Mouse (Mus musculus): ENCODE results near the gene Mafg. TPM values are rescaled to one million over a fixed set of nuclear protein-coding genes. Genes with fewer than 3 reads are reported as not detected.

Mafg gene
- polyA plus RNA-seq, 1 experiment from 2014 or later = 28.6 TPM

GRCm38 (mm10) chr11:120608241-120609034 lies 25.0 kb downstream of the Mafg start, which contains the start of gene Npb:
Npb (plus strand) TSS chr11:120608477.
- no peak within 1 kb of the TSS for H3K27ac ChIP-seq (ENCODE audit: low read depth)
- peak; percentile 19; the same call in 1 of the 2 replicates for ATAC-seq (ENCODE audit: insufficient read depth)

GRCm38 (mm10) chr11:120606764-120607163 lies 26.6 kb downstream of the Mafg start:
- Histone ChIP-seq H3K27ac (ENCODE audit: low read depth) (no peak overlapping the region), H3K4me3 (ENCODE audit: low read depth, low read length) (no peak overlapping the region), H3K27me3 (ENCODE audit: insufficient read depth, low read length) (no peaks in the 10 kb centered on the region), H3K4me2 (no peak overlapping the region), H3K9me3 (ENCODE audit: low read depth, low read length) (no peaks in the 10 kb centered on the region), H3K4me1 (ENCODE audit: insufficient read depth) (peaks cover 11% of the 10 kb centered on the region; the same call in 1 of the 2 replicates), H3K36me3 (ENCODE audit: insufficient read depth) (peaks cover 68% of the 10 kb centered on the region), H3K9ac (no peak overlapping the region)
- no peak for TF ChIP-seq CTCF (IDR thresholded peaks at IDR 0.05; ENCODE audit: low read depth)
- ATAC-seq (ENCODE audit: insufficient read depth) (no peak), DNase-seq (no peak)
- WGBS = 63% methylated on average over 4 of the region's 4 CpGs

More at GRCm38 (mm10) chr11:120608241-120609034, 25.0 kb downstream of the Mafg start, which contains the start of gene Npb:
- peaks cover 11% of the 10 kb centered on the region; the same call in 1 of the 2 replicates for H3K4me1 ChIP-seq (ENCODE audit: insufficient read depth)
- TF ChIP-seq CTCF (IDR thresholded peaks at IDR 0.05; ENCODE audit: low read depth) = no peak
- WGBS = 4% methylated on average over 45 of the region's 45 CpGs
- peak within 1 kb of the TSS; percentile 32 for H3K4me3 ChIP-seq (ENCODE audit: low read depth, low read length)
- H3K9me3 ChIP-seq (ENCODE audit: low read depth, low read length) = no peaks in the 10 kb centered on the region
- H3K27me3 ChIP-seq (ENCODE audit: insufficient read depth, low read length) = no peaks in the 10 kb centered on the region
- DNase-seq = peak; percentile 18
- H3K36me3 ChIP-seq (ENCODE audit: insufficient read depth) = peaks cover 68% of the 10 kb centered on the region
- peak within 1 kb of the TSS; percentile 73 for H3K4me2 ChIP-seq
- peak within 1 kb of the TSS; percentile 54 for H3K9ac ChIP-seq

GRCm38 (mm10) chr11:120605667-120606066 lies 27.7 kb downstream of the Mafg start:
- Histone ChIP-seq H3K27me3 (ENCODE audit: insufficient read depth, low read length) (no peaks in the 10 kb centered on the region), H3K9me3 (ENCODE audit: low read depth, low read length) (no peaks in the 10 kb centered on the region), H3K4me1 (ENCODE audit: insufficient read depth) (peaks cover 11% of the 10 kb centered on the region; the same call in 1 of the 2 replicates), H3K36me3 (ENCODE audit: insufficient read depth) (peaks cover 66% of the 10 kb centered on the region), H3K9ac (no peak overlapping the region), H3K4me2 (no peak overlapping the region), H3K27ac (ENCODE audit: low read depth) (no peak overlapping the region), H3K4me3 (ENCODE audit: low read depth, low read length) (no peak overlapping the region)
- DNase-seq (no peak), ATAC-seq (ENCODE audit: insufficient read depth) (no peak)
- 87% methylated on average over 7 of the region's 7 CpGs for WGBS
- no peak for TF ChIP-seq CTCF (IDR thresholded peaks at IDR 0.05; ENCODE audit: low read depth)

- Histone ChIP-seq H3K4me2 (no peak overlapping the region), H3K36me3 (ENCODE audit: insufficient read depth) (peaks cover 60% of the 10 kb centered on the region), H3K4me3 (ENCODE audit: low read depth, low read length) (no peak overlapping the region), H3K9me3 (ENCODE audit: low read depth, low read length) (no peaks in the 10 kb centered on the region), H3K4me1 (ENCODE audit: insufficient read depth) (peaks cover 11% of the 10 kb centered on the region; the same call in 1 of the 2 replicates), H3K9ac (no peak overlapping the region), H3K27me3 (ENCODE audit: insufficient read depth, low read length) (no peaks in the 10 kb centered on the region), H3K27ac (ENCODE audit: low read depth) (no peak overlapping the region)
- no peak for TF ChIP-seq CTCF (IDR thresholded peaks at IDR 0.05; ENCODE audit: low read depth)
- no peak for DNase-seq
- WGBS = 50% methylated on average over 2 of the region's 2 CpGs
- no peak for ATAC-seq (ENCODE audit: insufficient read depth)
Measured at GRCm38 (mm10) chr11:120603545-120603944, 29.9 kb downstream of the Mafg start.

- no peak overlapping the region for H3K4me3 ChIP-seq (ENCODE audit: low read depth, low read length)
- no peak for TF ChIP-seq CTCF (IDR thresholded peaks at IDR 0.05; ENCODE audit: low read depth)
- WGBS = 95% methylated on average over 3 of the region's 3 CpGs
- no peaks in the 10 kb centered on the region for H3K9me3 ChIP-seq (ENCODE audit: low read depth, low read length)
- H3K4me1 ChIP-seq (ENCODE audit: insufficient read depth) = peaks cover 11% of the 10 kb centered on the region
- no peak overlapping the region for H3K27ac ChIP-seq (ENCODE audit: low read depth)
- H3K36me3 ChIP-seq (ENCODE audit: insufficient read depth) = peaks cover 69% of the 10 kb centered on the region
- H3K27me3 ChIP-seq (ENCODE audit: insufficient read depth, low read length) = no peaks in the 10 kb centered on the region
- ATAC-seq (ENCODE audit: insufficient read depth) (no peak), DNase-seq (no peak)
- no peak overlapping the region for H3K4me2 ChIP-seq
- no peak overlapping the region for H3K9ac ChIP-seq
Measured at GRCm38 (mm10) chr11:120600716-120601115, 32.7 kb downstream of the Mafg start.

- peak overlapping the region; percentile 92 for H3K27ac ChIP-seq (ENCODE audit: low read depth)
- H3K9me3 ChIP-seq (ENCODE audit: low read depth, low read length) = no peaks in the 10 kb centered on the region
- DNase-seq (peak; percentile 15), ATAC-seq (ENCODE audit: insufficient read depth) (no peak)
- peaks cover 68% of the 10 kb centered on the region for H3K36me3 ChIP-seq (ENCODE audit: insufficient read depth)
- H3K27me3 ChIP-seq (ENCODE audit: insufficient read depth, low read length) = no peaks in the 10 kb centered on the region
- 40% methylated on average over 17 of the region's 17 CpGs for WGBS
- TF ChIP-seq CTCF (IDR thresholded peaks at IDR 0.05; ENCODE audit: low read depth) = no peak
- peaks cover 11% of the 10 kb centered on the region for H3K4me1 ChIP-seq (ENCODE audit: insufficient read depth)
- peak overlapping the region; percentile 99 for H3K4me3 ChIP-seq (ENCODE audit: low read depth, low read length)
- H3K9ac ChIP-seq = peak overlapping the region; percentile 100
- peak overlapping the region; percentile 93 for H3K4me2 ChIP-seq
Measured at GRCm38 (mm10) chr11:120598990-120599549, 34.3 kb downstream of the Mafg start.
